Mouse (Mus musculus) G1E (cell line): ENCODE results near the gene Ankrd28. TPM values are rescaled to one million over a fixed set of nuclear protein-coding genes. Genes with fewer than 3 reads are reported as not detected.

Experiments used
- ATAC-seq: 2 replicates; pipeline ENCODE4 v1.8.0; 2016; ENCODE audit warnings: mild to moderate bottlenecking; ENCODE audit not compliant: insufficient number of reproducible peaks, poor library complexity, low FRiP score, severe bottlenecking; ENCODE audit errors: extremely low read depth
- DNase-seq: peaks from one replicate; pipeline ENCODE4 v3.0.0; 2012; ENCODE audit warnings: low spot score
- H3K27me3 ChIP-seq: 2 replicates; pipeline ENCODE4 v1.6.1; 2012; ENCODE audit warnings: mild to moderate bottlenecking, low read length, inconsistent platforms; ENCODE audit not compliant: insufficient read depth
- H3K36me3 ChIP-seq: replicated peaks from 2 replicates; pipeline ENCODE3; 2012; ENCODE audit warnings: mild to moderate bottlenecking, inconsistent platforms
- H3K4me1 ChIP-seq: 2 replicates; pipeline ENCODE4 v1.6.1; 2012; ENCODE audit warnings: low read depth, low read length, inconsistent platforms, mixed read lengths; ENCODE audit not compliant: insufficient read depth
- H3K4me3 ChIP-seq: 2 replicates; pipeline ENCODE4 v1.5.1; 2012; ENCODE audit warnings: low read depth, mild to moderate bottlenecking, inconsistent platforms, low read length, moderate library complexity, mixed read lengths
- H3K9me3 ChIP-seq: replicated peaks from 2 replicates; pipeline ENCODE4 v1.6.1; 2012; ENCODE audit warnings: inconsistent platforms
- CTCF ChIP-seq: IDR thresholded peaks from 2 replicates; pipeline ENCODE4 v1.5.1; 2012; ENCODE audit warnings: low read depth, low read length, inconsistent platforms, mixed read lengths
- GATA1 ChIP-seq: IDR thresholded peaks from 2 replicates; pipeline ENCODE4 v1.6.1; 2012; ENCODE audit warnings: borderline replicate concordance, low read length, inconsistent platforms, mixed read lengths
- GATA2 ChIP-seq: IDR thresholded peaks from 2 replicates; pipeline ENCODE4 v1.6.1; 2012; ENCODE audit warnings: low read depth, low read length, inconsistent platforms, borderline replicate concordance
- POLR2AphosphoS5 ChIP-seq: IDR thresholded peaks from 2 replicates; pipeline ENCODE4 v1.6.1; 2012; ENCODE audit warnings: low read depth, low read length, inconsistent platforms; ENCODE audit not compliant: insufficient replicate concordance
- TAL1 ChIP-seq: conservative IDR thresholded peaks from 2 replicates; pipeline ENCODE4 v1.6.1; 2012; ENCODE audit warnings: low read depth, low read length, inconsistent platforms, mixed read lengths
- polyA plus RNA-seq: library from polyadenylated mRNA; stranded (reverse); fragments of >175 nt; gene quantifications from 2 replicates; pipeline ENCODE4 v1.2.3, GENCODE M21; 2012
- total RNA-seq, 2 experiments: library from RNA; stranded (forward) in 1 of 2; stranded (reverse) in 1 of 2; fragments of 200-1000 nt in 1 of 2; fragments of >200 nt in 1 of 2; fragmentation: Nextera tagmentation in 1 of 2; gene quantifications; 2 replicates each; pipeline ENCODE4 v1.2.3; 2014 to 2017

Ankrd28 gene
- total and polyA plus RNA-seq, 3 experiments: 2.6 to 69.4 (median 40.9) TPM

DNA sequence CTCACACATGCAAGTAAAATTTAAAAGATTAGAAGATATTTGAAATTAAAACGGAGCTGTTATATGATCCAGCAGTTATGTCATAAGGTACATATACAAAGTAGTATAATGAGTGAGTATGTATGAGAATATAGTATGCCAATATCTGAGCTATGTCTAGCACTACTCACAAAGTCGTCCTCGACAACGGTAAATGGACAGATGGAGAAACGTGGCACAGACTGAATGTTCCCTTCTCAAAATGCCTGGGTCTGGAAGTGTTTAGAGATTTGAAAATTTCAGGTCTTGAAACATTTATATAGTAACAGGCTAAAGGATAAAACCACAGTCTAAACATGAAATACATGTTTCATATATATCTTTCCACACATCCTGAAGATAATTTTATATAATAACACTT, 30.0 kb downstream of the Ankrd28 start:
- TF ChIP-seq GATA1 (no peak), CTCF (no peak), POLR2AphosphoS5 (no peak), TAL1 (no peak), GATA2 (no peak)
- Histone ChIP-seq H3K27me3 (no peaks in the 10 kb centered on the region), H3K4me1 (peaks cover 4% of the 10 kb centered on the region; the same call in 1 of the 2 replicates), H3K4me3 (no peak overlapping the region), H3K36me3 (peaks cover 11% of the 10 kb centered on the region), H3K9me3 (no peaks in the 10 kb centered on the region)
- ATAC-seq (no peak), DNase-seq (no peak)

DNA sequence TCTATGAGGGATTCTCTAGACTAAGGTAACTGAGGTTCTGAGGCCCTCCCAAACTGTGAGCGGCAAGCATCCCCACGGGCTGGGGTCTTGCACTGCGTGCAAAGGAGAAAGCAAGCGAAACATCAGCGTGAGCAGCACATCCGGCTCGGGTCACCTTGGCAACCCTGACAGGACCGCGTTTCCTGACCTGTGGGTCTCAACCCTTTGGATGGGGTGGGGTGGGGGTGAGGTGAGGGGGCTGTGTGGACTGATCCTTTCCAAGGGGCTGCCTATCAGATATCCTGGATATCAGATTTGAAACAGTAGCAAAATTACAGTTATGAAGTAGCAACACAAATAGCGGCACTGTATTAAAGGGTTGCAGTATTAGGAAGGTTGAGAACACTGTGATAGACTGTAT, 31.5 kb downstream of the Ankrd28 start:
- H3K27me3 ChIP-seq: no peaks in the 10 kb centered on the region
- peaks cover 11% of the 10 kb centered on the region; the same call in 1 of the 2 replicates for H3K4me1 ChIP-seq
- peaks cover 8% of the 10 kb centered on the region for H3K36me3 ChIP-seq
- H3K9me3 ChIP-seq: no peaks in the 10 kb centered on the region
- no peak overlapping the region for H3K4me3 ChIP-seq
- TF ChIP-seq POLR2AphosphoS5: no peak
- TF ChIP-seq GATA1: no peak
- no peak for TF ChIP-seq GATA2
- TF ChIP-seq TAL1: no peak
- no peak for TF ChIP-seq CTCF
- ATAC-seq: no peak
- DNase-seq: no peak

GRCm38 (mm10) chr14:31795535-31795934, 34.9 kb downstream of the Ankrd28 start:
- H3K27me3 ChIP-seq: no peaks in the 10 kb centered on the region
- TF ChIP-seq CTCF (no peak), GATA2 (no peak), TAL1 (no peak), GATA1 (no peak), POLR2AphosphoS5 (no peak)
- DNase-seq (no peak), ATAC-seq (no peak)
- no peak overlapping the region for H3K4me3 ChIP-seq
- H3K4me1 ChIP-seq: peaks cover 12% of the 10 kb centered on the region; the same call in 1 of the 2 replicates
- H3K36me3 ChIP-seq: peaks cover 2% of the 10 kb centered on the region
- H3K9me3 ChIP-seq: no peaks in the 10 kb centered on the region

- peaks cover 12% of the 10 kb centered on the region; the same call in 1 of the 2 replicates for H3K4me1 ChIP-seq
- DNase-seq: no peak
- TF ChIP-seq CTCF (no peak), POLR2AphosphoS5 (no peak), GATA1 (no peak), GATA2 (no peak), TAL1 (no peak)
These were observed 35.7 kb downstream of the Ankrd28 start for GRCm38 (mm10) chr14:31794776-31795126.

GRCm38 (mm10) chr14:31793979-31794775, 36.3 kb downstream of the Ankrd28 start:
- H3K9me3 ChIP-seq: no peaks in the 10 kb centered on the region
- peaks cover 12% of the 10 kb centered on the region; the same call in 1 of the 2 replicates for H3K4me1 ChIP-seq

More at GRCm38 (mm10) chr14:31794776-31795126, 35.7 kb downstream of the Ankrd28 start:
- no peak for ATAC-seq
- Histone ChIP-seq H3K4me3 (no peak overlapping the region), H3K9me3 (no peaks in the 10 kb centered on the region), H3K27me3 (no peaks in the 10 kb centered on the region), H3K36me3 (peaks cover 2% of the 10 kb centered on the region)

DNA sequence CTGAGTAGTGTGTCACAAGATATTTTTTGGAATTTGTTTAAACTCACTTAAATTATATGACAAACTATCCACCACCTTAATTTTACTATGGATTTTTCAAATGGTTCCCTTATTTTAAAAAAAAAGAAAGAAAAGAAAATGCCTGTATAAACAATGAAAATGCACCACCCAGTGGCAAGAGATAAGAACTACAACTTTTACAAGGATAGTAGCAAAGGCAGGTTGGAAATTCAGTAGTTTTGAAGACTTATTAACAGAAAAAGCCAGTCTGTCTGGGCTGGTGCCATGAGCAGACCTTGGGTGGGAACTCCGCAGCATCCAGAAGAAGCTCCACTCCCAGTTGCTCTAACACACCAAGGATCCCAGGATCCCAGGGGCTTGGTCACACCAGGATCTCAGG, 39.7 kb downstream of the Ankrd28 start:
- peaks cover 19% of the 10 kb centered on the region for H3K4me1 ChIP-seq
- H3K36me3 ChIP-seq: peaks cover 2% of the 10 kb centered on the region
- H3K9me3 ChIP-seq: no peaks in the 10 kb centered on the region
- no peaks in the 10 kb centered on the region for H3K27me3 ChIP-seq
- DNase-seq (no peak), ATAC-seq (no peak)
- TF ChIP-seq GATA1: no peak
- no peak for TF ChIP-seq TAL1
- TF ChIP-seq GATA2: no peak
- TF ChIP-seq POLR2AphosphoS5: no peak
- TF ChIP-seq CTCF: no peak
- no peak overlapping the region for H3K4me3 ChIP-seq

More at GRCm38 (mm10) chr14:31793979-31794775, 36.3 kb downstream of the Ankrd28 start:
- TF ChIP-seq GATA2: no peak
- no peak for TF ChIP-seq POLR2AphosphoS5
- no peak for TF ChIP-seq TAL1
- no peak for TF ChIP-seq GATA1
- TF ChIP-seq CTCF: no peak
- no peak for DNase-seq
- Histone ChIP-seq H3K36me3 (peaks cover 2% of the 10 kb centered on the region), H3K4me3 (no peak overlapping the region), H3K27me3 (no peaks in the 10 kb centered on the region)
- no peak for ATAC-seq
